Mouse (Mus musculus): ENCODE measurements at regions not wholly inside any gene's neighbourhood (a gene's known extent, or its start where the extent isn't known, plus 50 kb on each side); places are given as distances from the start of the nearest gene placed in this dataset.

- DNase-seq (ENCODE audit: low spot score in 2 of 2) = no peak
Measured at GRCm38 (mm10) chr10:19533846-19534245, 57.9 kb upstream of the Ifngr1 start.

All from layer of hippocampus, postnatal 14 days (tissue).